Mouse (Mus musculus) MEL (cell line): ENCODE data around the gene Best1. TPM values are rescaled to one million over a fixed set of nuclear protein-coding genes. Genes with fewer than 3 reads are reported as not detected.

Experiments used
- DNase-seq: peaks from one replicate; pipeline ENCODE4 v3.0.0; 2011; ENCODE audit warnings: low read depth, low spot score
- H3K27ac ChIP-seq: 2 replicates; pipeline ENCODE4 v1.5.1; 2012; ENCODE audit warnings: low read depth, mild to moderate bottlenecking, control low read depth, low read length, moderate library complexity; ENCODE audit not compliant: control insufficient read depth
- H3K27me3 ChIP-seq, 2 experiments: fragments of 150-350 bp in 1 of 2; sonication (generic) in 1 of 2; 2 replicates each; pipeline ENCODE4 v1.6.1; 2012; ENCODE audit warnings: low read length in 2 of 2, mild to moderate bottlenecking in 2 of 2, improper control_type of control experiment in 1 of 2, moderate library complexity in 1 of 2; ENCODE audit not compliant: insufficient read depth in 2 of 2, control insufficient read depth in 1 of 2
- H3K36me3 ChIP-seq, 2 experiments: 2 replicates each; pipeline ENCODE4 v1.6.1; 2012 to 2014; ENCODE audit warnings: low read length in 2 of 2, improper control_type of control experiment in 1 of 2, inconsistent platforms in 1 of 2, mild to moderate bottlenecking in 1 of 2; ENCODE audit not compliant: insufficient read depth in 2 of 2, control insufficient read depth in 1 of 2
- H3K4me1 ChIP-seq, 2 experiments: fragments of 150-350 bp in 1 of 2; sonication (generic) in 1 of 2; 2 replicates each; pipeline ENCODE4 v1.6.1; 2012; ENCODE audit warnings: low read length in 2 of 2, improper control_type of control experiment in 1 of 2, mild to moderate bottlenecking in 1 of 2; ENCODE audit not compliant: insufficient read depth in 2 of 2, control insufficient read depth in 1 of 2
- H3K4me3 ChIP-seq, 2 experiments: fragments of 150-350 bp in 1 of 2; sonication (generic) in 1 of 2; 2 replicates each; pipeline ENCODE4 v1.5.1; 2012; ENCODE audit warnings: low read depth in 2 of 2, low read length in 2 of 2, mild to moderate bottlenecking in 2 of 2, moderate library complexity in 2 of 2, control low read depth in 1 of 2, improper control_type of control experiment in 1 of 2; ENCODE audit not compliant: control insufficient read depth in 1 of 2, insufficient read depth in 1 of 2
- H3K79me2 ChIP-seq: 2 replicates; pipeline ENCODE4 v1.6.1; 2012; ENCODE audit warnings: mild to moderate bottlenecking, low read length, moderate library complexity; ENCODE audit not compliant: control insufficient read depth, poor library complexity, insufficient read depth
- H3K9ac ChIP-seq: 2 replicates; pipeline ENCODE4 v1.6.1; 2012; ENCODE audit warnings: low read depth, mild to moderate bottlenecking, control low read depth, low read length, moderate library complexity; ENCODE audit not compliant: control insufficient read depth, poor library complexity, severe bottlenecking
- H3K9me3 ChIP-seq: fragments of 150-350 bp; sonication (generic); replicated peaks from 2 replicates; pipeline ENCODE4 v1.6.1; 2012; ENCODE audit warnings: mild to moderate bottlenecking, low read length, improper control_type of control experiment, moderate library complexity; ENCODE audit not compliant: insufficient read depth
- CTCF ChIP-seq, 3 experiments: IDR thresholded peaks in 2 of 3; conservative IDR thresholded peaks in 1 of 3; 2 replicates each; pipeline ENCODE4 v1.5.1; 2011 to 2012; ENCODE audit warnings: low read length in 3 of 3, low read depth in 2 of 3, mild to moderate bottlenecking in 2 of 3, improper control_type of control experiment in 1 of 3, inconsistent platforms in 1 of 3, mixed read lengths in 1 of 3, moderate library complexity in 1 of 3; ENCODE audit not compliant: control insufficient read depth in 1 of 3, insufficient read depth in 1 of 3, poor library complexity in 1 of 3, severe bottlenecking in 1 of 3
- ELF1 ChIP-seq: IDR thresholded peaks from 2 replicates; pipeline ENCODE4 v1.6.1; 2014; ENCODE audit warnings: low read depth, mild to moderate bottlenecking, inconsistent platforms, low read length, improper control_type of control experiment, moderate library complexity
- GABPA ChIP-seq: IDR thresholded peaks from 2 replicates; pipeline ENCODE4 v1.6.1; 2012; ENCODE audit warnings: low read depth, mild to moderate bottlenecking, inconsistent platforms, low read length, improper control_type of control experiment, moderate library complexity
- MYC ChIP-seq: IDR thresholded peaks from 2 replicates; pipeline ENCODE4 v1.6.1; 2011; ENCODE audit warnings: low read depth, mild to moderate bottlenecking, low read length, improper control_type of control experiment, moderate library complexity
- NELFE ChIP-seq: IDR thresholded peaks from 2 replicates; pipeline ENCODE4 v1.6.1; 2011; ENCODE audit warnings: low read depth, low read length, improper control_type of control experiment
- POLR2AphosphoS5 ChIP-seq: IDR thresholded peaks from 2 replicates; pipeline ENCODE4 v1.6.1; 2012; ENCODE audit warnings: low read depth, borderline replicate concordance, mild to moderate bottlenecking, inconsistent platforms, low read length, moderate library complexity, mixed read lengths
- RAD21 ChIP-seq: IDR thresholded peaks from 2 replicates; pipeline ENCODE4 v1.6.1; 2011; ENCODE audit warnings: mild to moderate bottlenecking, low read depth, low read length, improper control_type of control experiment
- RCOR1 ChIP-seq: IDR thresholded peaks from 2 replicates; pipeline ENCODE4 v1.6.1; 2012; ENCODE audit warnings: low read depth, mild to moderate bottlenecking, inconsistent platforms, low read length, improper control_type of control experiment
- SMC3 ChIP-seq: IDR thresholded peaks from 2 replicates; pipeline ENCODE4 v1.6.1; 2011; ENCODE audit warnings: low read depth, low read length, improper control_type of control experiment
- TBP ChIP-seq: IDR thresholded peaks from 2 replicates; pipeline ENCODE4 v1.8.0; 2011; ENCODE audit warnings: low read depth, low read length, improper control_type of control experiment
- UBTF ChIP-seq: IDR thresholded peaks from 2 replicates; pipeline ENCODE4 v1.6.1; 2012; ENCODE audit warnings: low read depth, mild to moderate bottlenecking, inconsistent platforms, low read length, improper control_type of control experiment, moderate library complexity, borderline replicate concordance; ENCODE audit not compliant: insufficient read depth
- ZKSCAN1 ChIP-seq: IDR thresholded peaks from 2 replicates; pipeline ENCODE4 v1.6.1; 2012; ENCODE audit warnings: low read depth, mild to moderate bottlenecking, inconsistent platforms, low read length, improper control_type of control experiment, moderate library complexity
- ZMIZ1 ChIP-seq: IDR thresholded peaks from 2 replicates; pipeline ENCODE4 v1.6.1; 2012; ENCODE audit warnings: low read depth, mild to moderate bottlenecking, inconsistent platforms, low read length, improper control_type of control experiment, moderate library complexity
- ZNF384 ChIP-seq: IDR thresholded peaks from 2 replicates; pipeline ENCODE4 v1.6.1; 2012; ENCODE audit warnings: low read depth, mild to moderate bottlenecking, inconsistent platforms, low read length, improper control_type of control experiment
- polyA plus RNA-seq, 2 experiments: library from polyadenylated mRNA; stranded (reverse) in 1 of 2; unstranded in 1 of 2; fragments of >175 nt in 1 of 2; fragments of >200 nt in 1 of 2; gene quantifications; 2 replicates each; pipeline versions ENCODE4 v1.2.1 to v1.2.4; 2012; ENCODE audit warnings: low replicate concordance in 2 of 2, low read depth in 1 of 2; ENCODE audit not compliant: insufficient read length in 2 of 2, insufficient read depth in 1 of 2, missing spikeins in 1 of 2
- total RNA-seq: library from RNA; depleted of rRNA; stranded (reverse); fragments of 300-350 nt; gene quantifications from 2 replicates; pipeline ENCODE4 v1.2.3, GENCODE M21; 2012

Gene Best1
- total and polyA plus RNA-seq, 3 experiments: 0.08 TPM; not detected in 2

GRCm38 (mm10) chr19:10039615-10040014 is 38.2 kb upstream of the Best1 start:
- Histone ChIP-seq H3K27ac (no peak overlapping the region), H3K4me1 (peaks cover 6 to 12% of the 10 kb centered on the region in 2 experiments), H3K9ac (no peak overlapping the region), H3K79me2 (no peaks in the 10 kb centered on the region), H3K36me3 (peaks cover 0 to 5% of the 10 kb centered on the region in 2 experiments; a peak in 2 of 4 replicates), H3K4me3 (no peak overlapping the region), H3K27me3 (peaks cover 0 to 4% of the 10 kb centered on the region in 2 experiments; a peak in 1 of 4 replicates), H3K9me3 (no peaks in the 10 kb centered on the region)
- DNase-seq: no peak
- TF ChIP-seq SMC3: peak; percentile 44
- no peak for TF ChIP-seq ZNF384
- TF ChIP-seq ZKSCAN1: no peak
- TF ChIP-seq RAD21: peak; percentile 39
- TF ChIP-seq CTCF (IDR thresholded peaks at IDR 0.05 in 2 of 3, conservative IDR thresholded peaks at IDR 0.05 in 1 of 3; ENCODE audit: control insufficient read depth in 1 of 3, insufficient read depth in 1 of 3, low read depth in 2 of 3, low read length in 3 of 3, poor library complexity in 1 of 3, severe bottlenecking in 1 of 3): peak; percentile 8 to 48 (median 46); a peak in 4 of 6 replicates
- no peak for TF ChIP-seq GABPA
- no peak for TF ChIP-seq ZMIZ1
- no peak for TF ChIP-seq MYC

- no peak for DNase-seq
- H3K27me3 ChIP-seq: peaks cover 0 to 4% of the 10 kb centered on the region in 2 experiments; a peak in 1 of 4 replicates
- TF ChIP-seq GABPA: no peak
- TF ChIP-seq NELFE: no peak
- no peak for TF ChIP-seq RCOR1
- no peak for TF ChIP-seq UBTF
- no peaks in the 10 kb centered on the region for H3K79me2 ChIP-seq
- H3K4me3 ChIP-seq: no peak overlapping the region
- peaks cover 0 to 5% of the 10 kb centered on the region in 2 experiments; a peak in 2 of 4 replicates for H3K36me3 ChIP-seq
- H3K9me3 ChIP-seq: no peaks in the 10 kb centered on the region
- H3K4me1 ChIP-seq: peaks cover 6 to 12% of the 10 kb centered on the region in 2 experiments
- no peak overlapping the region for H3K27ac ChIP-seq
- H3K9ac ChIP-seq: no peak overlapping the region
Observed at GRCm38 (mm10) chr19:10038910-10039309, 37.5 kb upstream of the Best1 start.

GRCm38 (mm10) chr19:10038364-10038763 is 36.9 kb upstream of the Best1 start:
- Histone ChIP-seq H3K79me2 (no peaks in the 10 kb centered on the region), H3K36me3 (peaks cover 0 to 5% of the 10 kb centered on the region in 2 experiments; a peak in 2 of 4 replicates), H3K9ac (no peak overlapping the region), H3K27me3 (peaks cover 0 to 4% of the 10 kb centered on the region in 2 experiments; a peak in 1 of 4 replicates), H3K9me3 (no peaks in the 10 kb centered on the region), H3K4me3 (no peak overlapping the region), H3K27ac (no peak overlapping the region), H3K4me1 (peaks cover 6 to 12% of the 10 kb centered on the region in 2 experiments)
- DNase-seq: no peak
- TF ChIP-seq ELF1 (no peak), TBP (no peak), UBTF (no peak), POLR2AphosphoS5 (no peak)
